Mouse (Mus musculus): ENCODE measurements at regions not wholly inside any gene's neighbourhood (a gene's known extent, or its start where the extent isn't known, plus 50 kb on each side); places are given as distances from the start of the nearest gene placed in this dataset.
A peak's percentile ranks its signal among the peaks of the same experiment; 100 is the strongest.

- no peak for DNase-seq (ENCODE audit: extremely low read depth, insufficient read length, low spot score)
These were observed 247.0 kb downstream of the Ptprc start for GRCm38 (mm10) chr1:137928522-137928921.

GRCm38 (mm10) chr1:137927953-137928352 lies 247.6 kb downstream of the Ptprc start:
- DNase-seq (ENCODE audit: extremely low read depth, insufficient read length, low spot score): peak; percentile 34

- no peak for DNase-seq (ENCODE audit: extremely low read depth, insufficient read length, low spot score)
These were observed 249.2 kb downstream of the Ptprc start for GRCm38 (mm10) chr1:137926326-137926725.

DNA sequence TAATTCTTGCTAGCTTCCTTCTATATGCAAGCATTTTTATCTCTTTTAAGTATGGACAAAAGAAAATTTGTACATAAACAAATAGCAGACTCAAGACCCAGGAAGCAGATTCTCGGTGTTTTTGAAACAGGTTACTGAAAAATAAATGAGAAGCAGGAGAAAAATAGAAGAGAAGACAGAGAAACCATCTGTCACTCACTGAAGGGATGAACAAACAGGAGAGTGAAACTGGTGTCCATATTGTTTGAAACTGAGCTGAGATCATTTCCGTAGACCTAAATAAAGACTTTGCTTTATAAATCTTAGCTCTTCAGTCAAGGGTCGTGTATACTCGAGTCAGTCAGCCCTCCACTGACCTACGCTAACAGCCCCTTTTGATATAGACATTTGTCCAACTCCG lies 251.4 kb downstream of the Ptprc start:
- no peak for DNase-seq (ENCODE audit: extremely low read depth, insufficient read length, low spot score)

- DNase-seq (ENCODE audit: extremely low read depth, insufficient read length, low spot score): no peak
These were observed 251.8 kb downstream of the Ptprc start for GRCm38 (mm10) chr1:137923705-137924104.

- no peak for DNase-seq (ENCODE audit: extremely low read depth, insufficient read length, low spot score)
These were observed 252.7 kb downstream of the Ptprc start for GRCm38 (mm10) chr1:137922769-137923168.

DNA sequence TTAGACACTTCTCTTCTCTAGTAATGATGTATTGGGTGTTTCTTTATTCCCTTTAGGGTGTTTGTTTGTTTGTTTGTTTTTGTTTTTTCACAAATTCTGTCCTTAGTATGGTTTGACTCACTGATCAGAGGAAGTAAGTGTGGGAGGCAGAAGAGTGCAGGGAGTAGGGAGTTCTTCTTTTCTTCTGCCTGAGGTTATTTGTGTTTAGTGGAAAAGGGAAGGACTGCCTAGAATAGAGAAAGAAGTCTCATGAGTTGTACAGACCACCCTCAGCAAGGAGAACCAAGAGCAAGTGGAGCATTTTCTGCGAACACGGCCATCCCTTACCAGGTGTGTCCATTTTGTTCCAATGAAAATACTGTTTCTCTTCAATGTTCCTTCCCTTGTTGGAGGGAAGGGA lies 253.9 kb downstream of the Ptprc start:
- DNase-seq (ENCODE audit: extremely low read depth, insufficient read length, low spot score): no peak

DNA sequence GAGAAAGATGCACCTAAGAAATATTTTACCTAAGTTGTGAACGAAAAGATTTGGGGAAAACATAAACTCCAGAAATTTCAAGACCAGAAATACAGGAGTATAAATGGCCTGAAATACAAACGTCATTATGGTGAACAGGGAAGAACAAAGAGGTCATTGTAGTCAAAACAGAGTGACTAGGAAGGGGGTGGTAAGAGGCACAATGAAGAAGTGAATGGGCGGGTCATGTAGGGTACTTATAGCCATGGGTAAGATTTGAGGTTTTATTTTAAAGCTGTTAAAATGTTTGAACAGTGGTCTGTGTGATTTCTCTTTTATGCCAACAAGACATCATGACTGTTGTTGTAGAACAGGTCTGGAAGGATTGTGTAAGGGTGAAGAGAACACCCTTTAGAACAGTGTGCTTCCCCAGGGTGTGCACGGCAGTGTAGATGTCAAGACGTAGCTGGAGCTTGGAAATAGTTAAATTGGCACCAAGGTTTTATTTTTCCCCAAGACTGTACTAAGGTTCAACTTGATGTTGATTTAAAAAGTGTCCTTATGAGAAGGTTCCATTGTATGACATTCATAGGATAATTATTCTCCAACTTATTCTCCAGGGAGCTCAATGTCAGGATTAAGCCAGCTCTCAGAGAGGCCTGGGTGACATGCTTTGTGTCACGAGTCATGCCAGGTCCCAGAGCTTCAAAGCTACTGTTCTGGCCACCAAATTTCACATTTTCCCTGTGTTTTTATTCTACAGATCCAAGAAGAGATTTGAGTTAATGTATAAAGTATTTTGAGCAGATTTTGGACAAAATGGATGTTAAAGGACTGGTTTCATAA lies 255.6 kb downstream of the Ptprc start:
- no peak for DNase-seq (ENCODE audit: extremely low read depth, insufficient read length, low spot score)

GRCm38 (mm10) chr1:137917449-137917848 lies 258.1 kb downstream of the Ptprc start:
- no peak for DNase-seq (ENCODE audit: extremely low read depth, insufficient read length, low spot score)

- DNase-seq (ENCODE audit: extremely low read depth, insufficient read length, low spot score): no peak
These were observed 268.6 kb downstream of the Ptprc start for GRCm38 (mm10) chr1:137906883-137907282.

- no peak for DNase-seq (ENCODE audit: extremely low read depth, insufficient read length, low spot score)
These were observed 269.0 kb downstream of the Ptprc start for GRCm38 (mm10) chr1:137906477-137906876.

GRCm38 (mm10) chr1:137905566-137905965 lies 269.9 kb downstream of the Ptprc start:
- no peak for DNase-seq (ENCODE audit: extremely low read depth, insufficient read length, low spot score)

GRCm38 (mm10) chr1:137903351-137903750 lies 272.2 kb downstream of the Ptprc start:
- no peak for DNase-seq (ENCODE audit: extremely low read depth, insufficient read length, low spot score)

DNA sequence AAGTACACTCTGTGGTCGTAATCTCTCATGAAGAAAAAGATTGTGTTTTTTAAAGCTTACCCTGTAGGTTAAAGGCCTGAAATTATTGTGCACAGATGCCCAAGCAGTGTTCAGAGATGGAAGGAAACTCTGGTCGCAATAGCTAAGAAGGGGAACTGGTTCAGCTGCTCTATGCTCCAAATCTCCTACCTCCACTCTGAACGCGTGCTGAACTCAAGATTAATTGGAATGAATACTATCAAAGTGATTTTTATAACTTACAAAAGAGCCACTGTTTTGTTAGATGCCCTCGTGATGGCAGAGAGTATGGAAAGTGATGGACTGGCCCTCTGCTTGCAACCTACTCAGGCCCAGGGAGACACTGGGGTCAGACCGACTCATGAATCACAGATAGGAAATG lies 272.6 kb downstream of the Ptprc start:
- no peak for DNase-seq (ENCODE audit: extremely low read depth, insufficient read length, low spot score)

DNA sequence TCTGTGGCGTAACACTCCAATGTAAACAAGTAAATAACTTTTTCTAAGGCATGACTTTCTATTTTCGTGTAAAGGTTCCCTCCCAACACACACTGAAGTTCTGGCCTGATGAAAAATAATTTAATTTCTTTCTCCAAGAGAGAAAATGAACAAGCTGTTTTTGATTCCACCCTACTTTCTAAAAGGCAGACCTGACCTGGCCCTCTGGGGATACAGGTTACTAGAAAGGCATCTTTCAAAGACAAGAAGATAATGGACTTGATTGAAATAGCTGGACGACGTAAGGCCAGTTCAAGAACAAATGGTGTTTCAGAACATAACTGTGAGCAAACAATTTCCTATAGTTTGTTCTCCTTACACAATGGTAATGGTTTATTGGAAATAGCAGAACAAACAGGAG lies 273.5 kb downstream of the Ptprc start:
- no peak for DNase-seq (ENCODE audit: extremely low read depth, insufficient read length, low spot score)

GRCm38 (mm10) chr1:137901211-137901610 lies 274.3 kb downstream of the Ptprc start:
- no peak for DNase-seq (ENCODE audit: extremely low read depth, insufficient read length, low spot score)

DNA sequence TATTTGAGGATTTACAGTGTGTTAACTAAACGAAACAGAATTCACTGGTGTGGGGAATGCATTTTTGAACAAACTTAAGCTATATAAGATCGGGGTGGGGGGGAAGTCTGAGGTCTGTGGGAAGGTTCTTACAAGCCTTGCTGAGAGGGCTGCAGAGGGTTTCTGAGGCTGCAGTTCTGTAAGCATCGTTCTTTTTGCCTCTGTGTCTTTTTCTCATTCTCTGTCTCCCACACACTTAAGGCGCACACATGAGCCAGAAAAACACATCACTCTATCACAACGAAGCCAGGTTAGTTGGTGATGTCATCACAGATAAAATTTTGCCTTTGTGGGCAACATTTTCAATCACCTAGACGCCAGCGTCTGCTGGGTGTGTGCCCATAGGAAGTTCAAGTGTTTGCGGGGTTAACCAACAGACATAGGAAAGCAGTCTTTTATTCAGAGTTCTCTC lies 274.9 kb downstream of the Ptprc start:
- peak; percentile 37 for DNase-seq (ENCODE audit: extremely low read depth, insufficient read length, low spot score)

DNA sequence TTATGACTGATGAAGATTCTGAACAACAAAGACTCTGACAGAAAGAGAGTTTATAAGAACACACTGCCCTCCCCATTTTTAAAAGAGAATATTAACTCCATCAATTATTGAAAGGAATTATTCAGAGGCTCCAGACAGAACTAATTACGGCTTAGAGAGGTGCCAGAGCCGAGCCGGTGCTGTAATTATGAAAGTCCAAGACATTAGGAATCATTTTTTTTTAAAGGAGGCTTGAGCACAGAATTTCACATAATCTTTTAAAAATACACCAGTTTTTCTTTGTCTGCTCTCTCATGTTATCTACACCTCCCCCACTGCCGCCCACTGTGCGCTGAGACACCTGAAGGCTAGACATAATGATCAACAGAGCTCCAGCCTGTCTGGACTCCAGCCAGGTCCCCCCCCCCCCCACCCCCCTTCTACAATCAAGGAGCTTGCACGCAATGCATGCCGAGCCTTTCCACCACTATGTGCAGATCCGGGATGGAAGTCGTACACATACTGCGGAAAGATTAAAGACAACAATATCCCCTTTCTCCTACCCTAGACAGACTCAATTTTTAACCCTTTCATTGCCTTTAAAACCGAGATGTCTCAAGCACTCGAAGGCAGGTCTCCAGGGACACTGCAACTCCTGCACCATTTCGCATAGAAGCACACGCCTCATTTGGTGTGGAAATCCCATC lies 275.4 kb downstream of the Ptprc start:
- DNase-seq (ENCODE audit: extremely low read depth, insufficient read length, low spot score): peak; percentile 49

GRCm38 (mm10) chr1:137899305-137899704 lies 276.2 kb downstream of the Ptprc start:
- DNase-seq (ENCODE audit: extremely low read depth, insufficient read length, low spot score): peak; percentile 34

DNA sequence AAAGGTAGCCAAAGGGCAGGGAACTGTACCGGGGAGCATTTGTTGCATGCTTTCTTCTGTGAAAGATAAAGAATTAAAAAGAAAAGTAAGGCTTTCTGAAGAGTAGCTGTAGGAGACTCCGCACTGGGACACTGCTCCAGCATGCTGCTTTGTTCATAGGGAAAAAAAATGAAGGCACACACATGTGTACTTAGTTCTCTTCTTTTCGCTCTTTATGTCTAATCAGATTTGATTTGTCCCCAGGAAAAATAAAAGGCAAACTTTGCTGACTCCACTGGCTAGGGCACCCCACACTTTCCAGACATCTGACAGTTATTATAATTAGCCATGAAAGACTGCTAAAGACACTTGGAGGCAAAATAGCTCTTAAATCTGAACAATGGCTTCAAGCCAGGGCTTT lies 276.6 kb downstream of the Ptprc start:
- no peak for DNase-seq (ENCODE audit: extremely low read depth, insufficient read length, low spot score)

DNA sequence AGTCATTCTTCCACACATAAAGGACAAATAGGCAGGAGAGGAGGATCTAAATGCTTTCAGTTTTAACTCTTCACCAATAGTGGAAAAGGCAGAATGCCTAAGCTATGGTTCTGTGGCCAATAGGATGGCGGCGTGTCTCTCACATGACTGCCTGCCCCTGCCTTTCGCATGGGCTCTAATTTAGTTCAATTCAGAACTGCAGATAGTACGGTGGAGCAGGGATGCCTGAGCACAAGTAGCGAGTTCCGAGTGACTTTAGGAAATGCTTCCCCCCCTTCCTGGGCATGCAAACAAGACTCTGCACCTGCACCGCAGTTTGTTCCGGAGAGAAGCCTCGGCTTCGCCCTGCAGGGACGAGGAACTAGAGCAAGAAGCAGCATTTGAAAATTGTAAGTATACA lies 277.1 kb downstream of the Ptprc start:
- peak; percentile 77 for DNase-seq (ENCODE audit: extremely low read depth, insufficient read length, low spot score)

DNA sequence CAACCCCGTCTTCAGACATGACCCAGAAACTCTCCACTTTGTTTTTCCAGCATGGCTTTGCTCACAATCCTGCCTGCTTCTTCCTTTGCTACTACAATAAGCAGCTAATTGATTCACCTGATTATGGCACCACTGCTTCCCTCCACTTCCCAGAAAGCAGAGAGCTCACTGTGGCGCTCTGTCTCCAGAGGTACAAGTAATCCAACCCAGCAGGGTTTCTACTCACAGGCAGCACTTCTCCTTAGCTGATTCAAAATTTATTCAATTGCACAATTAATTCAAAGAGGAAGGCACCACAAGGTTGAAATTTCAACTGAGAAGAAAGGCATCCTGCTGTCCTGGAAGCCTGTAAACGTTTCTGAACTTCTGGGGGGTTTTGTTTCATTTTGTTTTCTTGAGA lies 293.9 kb downstream of the Ptprc start:
- DNase-seq (ENCODE audit: extremely low read depth, insufficient read length, low spot score): no peak

Measured in 3134 (cell line).